Mouse (Mus musculus): Measurements from ENCODE around the gene Psap.

DNA sequence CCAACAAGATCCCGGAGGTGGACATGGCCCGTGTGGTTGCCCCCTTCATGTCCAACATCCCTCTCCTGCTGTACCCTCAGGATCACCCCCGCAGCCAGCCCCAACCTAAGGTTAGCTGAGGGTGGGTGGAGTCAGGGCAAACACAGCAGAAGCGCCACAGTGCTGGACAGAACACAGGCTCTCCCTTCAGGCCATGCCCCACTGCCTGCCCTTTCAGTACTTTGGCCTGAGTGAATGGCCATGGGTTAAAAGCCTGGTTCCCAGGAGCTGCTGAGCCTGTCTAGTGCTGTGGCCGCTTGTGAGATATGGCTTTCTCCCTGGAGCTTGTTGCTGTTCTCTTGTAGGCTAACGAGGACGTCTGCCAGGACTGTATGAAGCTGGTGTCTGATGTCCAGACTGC, 17.2 kb downstream of the Psap start:
- TF ChIP-seq CTCF (IDR thresholded peaks at IDR 0.05; ENCODE audit: borderline replicate concordance, insufficient read depth, low read length): no peak
- no peak for TF ChIP-seq POLR2A (IDR thresholded peaks at IDR 0.05; ENCODE audit: low read depth, low read length)

Data from embryonic fibroblast, embryonic 13.5 days (primary cell).